Mouse (Mus musculus) hindbrain, embryonic 12.5 days (tissue): ENCODE results near the gene Senp3. TPM values are rescaled to one million over a fixed set of nuclear protein-coding genes. Genes with fewer than 3 reads are reported as not detected.
A peak's percentile ranks its signal among the peaks of the same experiment; 100 is the strongest.
"Not testable (repeated sequence)": the region's sequence is repeated elsewhere in the genome, so short reads cannot be mapped to it uniquely, and the experiment has no call there.

Source experiments
- ATAC-seq: fragments of 200-750 bp; cut with Nextera tagmentation; 2 replicates; pipeline ENCODE4 v1.8.0; 2017; ENCODE audit warnings: moderate TSS enrichment; ENCODE audit not compliant: low FRiP score
- H3K27ac ChIP-seq: fragments of 300-500 bp; sonication (generic); 2 replicates; pipeline ENCODE4 v1.5.1; 2016; ENCODE audit warnings: mild to moderate bottlenecking
- H3K27me3 ChIP-seq: fragments of 300-500 bp; sonication (generic); 2 replicates; pipeline ENCODE4 v1.6.1; 2016; ENCODE audit warnings: mild to moderate bottlenecking
- H3K36me3 ChIP-seq: fragments of 300-500 bp; sonication (generic); 2 replicates; pipeline ENCODE4 v1.6.1; 2016; ENCODE audit warnings: mild to moderate bottlenecking
- H3K4me1 ChIP-seq: fragments of 300-500 bp; sonication (generic); 2 replicates; pipeline ENCODE4 v1.6.1; 2016
- H3K4me2 ChIP-seq: fragments of 300-500 bp; sonication (generic); replicated peaks from 2 replicates; pipeline ENCODE4 v1.6.1; 2016; ENCODE audit warnings: mild to moderate bottlenecking
- H3K4me3 ChIP-seq: fragments of 300-500 bp; sonication (generic); 2 replicates; pipeline ENCODE4 v1.5.1; 2016; ENCODE audit warnings: mild to moderate bottlenecking
- H3K9ac ChIP-seq: fragments of 300-500 bp; sonication (generic); 2 replicates; pipeline ENCODE4 v1.6.1; 2016; ENCODE audit warnings: mild to moderate bottlenecking, moderate library complexity
- H3K9me3 ChIP-seq: fragments of 300-500 bp; sonication (generic); replicated peaks from 2 replicates; pipeline ENCODE4 v1.6.1; 2016; ENCODE audit warnings: mild to moderate bottlenecking
- WGBS: fragments of 180-500 bp; shearing (Covaris S2); methylation state at CpG from one replicate; pipeline ENCODE4 v1.1.7; 2016; 5-methylcytosine and 5-hydroxymethylcytosine counted together
- polyA plus RNA-seq: library from polyadenylated mRNA; unstranded; fragments of >200 nt; fragmentation: Nextera tagmentation; extraction: Ambion mirVana; gene quantifications from 2 replicates; pipeline ENCODE4 v1.2.1, GENCODE M21; 2016

The Senp3 gene
- polyA plus RNA-seq, 1 experiment from 2014 or later, result 105 TPM

GRCm38 (mm10) chr11:69702886-69703285 lies 21.0 kb upstream of the Senp3 start:
- H3K27ac ChIP-seq, ATAC-seq, H3K36me3 ChIP-seq, H3K4me1 ChIP-seq, H3K4me2 ChIP-seq, H3K4me3 ChIP-seq, H3K9me3 ChIP-seq, H3K9ac ChIP-seq, H3K27me3 ChIP-seq: not testable (repeated sequence)
- WGBS, result 91% methylated on average over 10 of the region's 10 CpGs

- Histone ChIP-seq H3K9ac (no peak overlapping the region), H3K4me2 (no peak overlapping the region), H3K4me3 (no peak overlapping the region), H3K9me3 (no peaks in the 10 kb centered on the region), H3K36me3 (no peaks in the 10 kb centered on the region), H3K27ac (no peak overlapping the region), H3K4me1 (peaks cover 13% of the 10 kb centered on the region), H3K27me3 (peaks cover 2% of the 10 kb centered on the region; the same call in 1 of the 2 replicates)
- 86% methylated on average over 1 of the region's 1 CpGs for WGBS
- no peak for ATAC-seq
Measured at GRCm38 (mm10) chr11:69699595-69699994, 17.7 kb upstream of the Senp3 start.

DNA sequence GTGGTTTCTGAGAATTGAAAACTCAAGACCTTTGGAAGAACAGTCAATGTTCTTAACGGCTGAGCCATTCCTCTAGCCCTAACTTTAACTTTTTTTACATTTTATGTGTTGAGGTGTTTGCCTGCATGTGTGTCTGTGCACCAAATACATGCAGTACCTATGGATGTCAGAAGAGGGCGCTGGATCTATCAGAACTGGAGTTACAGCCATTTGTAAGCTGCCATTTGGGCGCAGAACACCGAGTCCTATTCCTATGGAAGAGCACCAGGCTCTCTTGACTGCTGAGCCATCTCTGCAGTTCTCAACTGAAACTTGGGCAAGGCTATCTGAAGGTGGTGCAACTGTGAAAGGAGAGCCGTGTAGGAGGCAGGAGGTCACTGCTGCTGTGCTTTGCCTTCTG lies 16.7 kb upstream of the Senp3 start:
- Histone ChIP-seq H3K36me3 (no peaks in the 10 kb centered on the region), H3K9me3 (no peaks in the 10 kb centered on the region), H3K27ac (no peak overlapping the region), H3K4me3 (no peak overlapping the region), H3K4me2 (no peak overlapping the region), H3K27me3 (peaks cover 2% of the 10 kb centered on the region; the same call in 1 of the 2 replicates), H3K9ac (no peak overlapping the region), H3K4me1 (peaks cover 13% of the 10 kb centered on the region)
- ATAC-seq, result no peak
- WGBS, result 65% methylated on average over 5 of the region's 5 CpGs

- Histone ChIP-seq H3K27ac (no peak overlapping the region), H3K27me3 (peaks cover 7% of the 10 kb centered on the region; the same call in 1 of the 2 replicates)
Measured at GRCm38 (mm10) chr11:69697396-69697795, 15.5 kb upstream of the Senp3 start.

DNA sequence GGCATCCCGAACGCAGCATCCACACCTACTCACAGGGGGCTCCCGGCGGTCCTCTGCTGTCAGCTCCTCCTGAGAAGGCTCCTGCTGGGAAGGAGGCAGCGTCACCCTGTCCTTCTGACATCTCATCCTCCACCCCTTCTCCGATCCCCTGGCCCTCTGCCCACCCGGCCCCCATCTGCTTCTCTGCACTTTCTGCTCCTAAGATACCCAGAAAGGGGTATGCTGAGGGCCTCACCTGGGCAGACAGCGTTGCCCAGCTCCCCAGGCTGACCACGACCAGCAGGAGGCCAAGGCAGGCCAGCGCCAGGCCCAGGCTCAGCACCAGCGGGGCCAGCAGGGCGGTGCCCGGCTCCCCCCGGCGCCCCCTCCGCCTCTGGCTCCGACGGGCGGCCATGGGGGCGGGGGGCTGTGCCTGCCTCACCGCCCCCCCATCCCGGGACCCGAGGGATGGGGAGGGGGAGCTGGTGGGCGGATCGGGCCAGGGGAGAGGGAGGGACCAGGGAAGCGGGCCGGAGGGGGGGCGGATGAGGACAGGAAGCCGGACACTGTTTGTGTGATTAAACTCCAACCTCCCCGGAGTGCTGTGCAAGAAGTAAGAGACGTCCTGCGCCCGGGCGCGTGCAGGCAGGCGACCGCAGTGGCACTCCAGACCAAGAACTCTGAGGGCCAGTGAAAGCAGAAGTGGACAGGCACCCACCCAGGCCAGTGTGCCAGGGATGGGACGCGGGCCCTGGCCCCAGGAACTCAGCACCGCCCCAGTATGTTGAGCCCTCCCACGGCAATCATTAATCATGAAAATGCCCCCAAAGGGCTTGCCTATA lies 13.7 kb upstream of the Senp3 start, which contains the start of the genes Tnfsf12 and Tnfsfm13:
Gene Tnfsf12 (minus strand): TSS at position 489 of the 821 bp plus-strand sequence.
Gene Tnfsfm13 (minus strand): TSS at position 738 of the 821 bp plus-strand sequence.
- 2% methylated on average over 34 of the region's 41 CpGs for WGBS
- H3K27ac ChIP-seq, result peak within 1 kb of the TSS; percentile 40; the same call in 1 of the 2 replicates
- H3K4me2 ChIP-seq, result peak within 1 kb of the TSS; percentile 96
- H3K4me3 ChIP-seq, result peak within 1 kb of the TSS; percentile 49
- ATAC-seq, result peak; percentile 56; the same call in 1 of the 2 replicates
- H3K4me1 ChIP-seq, result peaks cover 13% of the 10 kb centered on the region
- H3K36me3 ChIP-seq, result no peaks in the 10 kb centered on the region
- H3K9ac ChIP-seq, result peak within 1 kb of the TSS; percentile 81
- H3K27me3 ChIP-seq, result peaks cover 7% of the 10 kb centered on the region; the same call in 1 of the 2 replicates
- H3K9me3 ChIP-seq, result no peaks in the 10 kb centered on the region

More at GRCm38 (mm10) chr11:69697396-69697795, 15.5 kb upstream of the Senp3 start:
- Histone ChIP-seq H3K4me3 (no peak overlapping the region), H3K9ac (no peak overlapping the region), H3K9me3 (no peaks in the 10 kb centered on the region), H3K4me1 (peaks cover 13% of the 10 kb centered on the region), H3K4me2 (no peak overlapping the region), H3K36me3 (no peaks in the 10 kb centered on the region)
- WGBS, result 88% methylated on average over 3 of the region's 3 CpGs
- no peak for ATAC-seq

DNA sequence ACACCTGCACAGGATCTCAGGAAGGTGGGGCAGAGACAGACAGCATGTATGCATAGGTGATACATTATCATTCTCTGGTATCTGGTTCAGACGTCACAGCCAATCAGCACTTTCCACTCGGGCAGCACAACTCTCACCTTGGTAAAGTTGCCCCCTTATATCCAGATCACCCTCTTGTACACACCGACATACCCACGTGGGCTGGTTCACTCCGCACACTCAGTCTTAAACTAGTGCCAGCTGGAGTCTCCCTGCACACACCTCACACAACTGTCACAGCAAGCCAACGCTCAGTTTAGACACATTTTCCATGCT lies 13.1 kb upstream of the Senp3 start:
- peak overlapping the region; percentile 81; the same call in 1 of the 2 replicates for H3K9ac ChIP-seq
- H3K27ac ChIP-seq, result 0 out of 2 replicates have a peak overlapping the region, but pooled peaks have one; percentile 40
- WGBS, result 23% methylated on average over 6 of the region's 6 CpGs
- H3K4me2 ChIP-seq, result peak overlapping the region; percentile 96
- H3K27me3 ChIP-seq, result peaks cover 7% of the 10 kb centered on the region; the same call in 1 of the 2 replicates
- ATAC-seq, result no peak
- no peaks in the 10 kb centered on the region for H3K36me3 ChIP-seq
- H3K9me3 ChIP-seq, result no peaks in the 10 kb centered on the region
- peaks cover 13% of the 10 kb centered on the region for H3K4me1 ChIP-seq
- H3K4me3 ChIP-seq, result peak overlapping the region; percentile 49

DNA sequence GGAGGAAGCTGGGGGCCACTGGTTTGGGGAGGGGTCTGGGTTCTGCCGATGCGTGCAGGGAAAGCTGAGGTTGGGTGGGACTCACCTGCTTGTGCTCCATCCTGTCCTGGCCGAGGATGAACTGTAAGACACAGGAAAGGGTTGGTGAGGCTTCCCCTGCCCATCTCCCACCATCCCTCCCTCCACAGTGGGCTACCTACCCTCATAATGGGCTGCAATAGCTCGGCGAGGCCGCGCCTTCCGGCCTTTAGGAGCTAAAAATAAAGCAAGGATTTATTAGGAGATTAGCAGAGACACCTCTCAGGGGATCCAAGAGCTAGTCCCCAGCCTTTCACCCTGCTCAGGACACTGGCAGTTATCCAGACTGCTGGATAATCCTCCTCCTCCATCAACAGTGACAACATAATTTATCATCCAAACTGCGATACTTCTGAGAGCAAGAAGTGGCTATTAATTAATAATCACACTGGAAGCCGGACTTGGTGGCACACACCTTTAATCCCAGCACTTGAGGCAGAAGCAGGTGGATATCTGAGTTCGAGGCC lies 11.6 kb upstream of the Senp3 start:
- no peaks in the 10 kb centered on the region for H3K9me3 ChIP-seq
- WGBS, result 63% methylated on average over 11 of the region's 11 CpGs
- no peak overlapping the region for H3K4me3 ChIP-seq
- no peaks in the 10 kb centered on the region for H3K36me3 ChIP-seq
- no peak overlapping the region for H3K27ac ChIP-seq
- no peak for ATAC-seq
- H3K4me1 ChIP-seq, result peaks cover 13% of the 10 kb centered on the region
- H3K9ac ChIP-seq, result no peak overlapping the region
- H3K27me3 ChIP-seq, result peaks cover 7% of the 10 kb centered on the region; the same call in 1 of the 2 replicates
- H3K4me2 ChIP-seq, result no peak overlapping the region

DNA sequence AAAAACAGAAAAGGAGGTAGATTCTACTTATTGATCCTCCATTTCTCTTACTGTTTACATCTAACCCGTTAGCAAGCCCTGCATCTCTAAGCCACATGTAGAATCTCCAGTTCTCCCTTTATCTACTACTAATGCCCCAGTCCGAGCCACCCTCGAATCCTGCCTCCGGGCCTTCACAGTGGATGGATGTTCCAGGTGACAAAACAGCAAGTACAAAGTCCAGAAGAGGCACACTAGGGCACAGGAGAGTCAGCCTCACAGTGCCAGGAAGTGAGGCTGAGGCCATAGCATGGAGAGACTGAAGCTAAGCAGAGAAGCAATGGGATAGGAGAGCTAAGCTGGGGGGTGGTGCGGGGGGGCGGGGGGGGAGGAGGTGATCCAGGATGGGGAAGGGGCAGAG lies 11.0 kb upstream of the Senp3 start:
- no peaks in the 10 kb centered on the region for H3K36me3 ChIP-seq
- no peak overlapping the region for H3K4me3 ChIP-seq
- no peak overlapping the region for H3K9ac ChIP-seq
- no peak overlapping the region for H3K4me2 ChIP-seq
- H3K27me3 ChIP-seq, result peaks cover 7% of the 10 kb centered on the region; the same call in 1 of the 2 replicates
- 90% methylated on average over 5 of the region's 6 CpGs for WGBS
- peaks cover 13% of the 10 kb centered on the region for H3K4me1 ChIP-seq
- H3K9me3 ChIP-seq, result no peaks in the 10 kb centered on the region
- H3K27ac ChIP-seq, result no peak overlapping the region
- no peak for ATAC-seq

- no peak overlapping the region for H3K27ac ChIP-seq
- ATAC-seq, result no peak
- no peak overlapping the region for H3K4me2 ChIP-seq
- no peaks in the 10 kb centered on the region for H3K9me3 ChIP-seq
- peaks cover 7% of the 10 kb centered on the region; the same call in 1 of the 2 replicates for H3K27me3 ChIP-seq
- no peak overlapping the region for H3K4me3 ChIP-seq
- no peaks in the 10 kb centered on the region for H3K36me3 ChIP-seq
- peaks cover 13% of the 10 kb centered on the region for H3K4me1 ChIP-seq
- no peak overlapping the region for H3K9ac ChIP-seq
- WGBS, result 81% methylated on average over 9 of the region's 9 CpGs
Measured at GRCm38 (mm10) chr11:69692196-69692811, 10.4 kb upstream of the Senp3 start.

GRCm38 (mm10) chr11:69689891-69690290 lies 8.0 kb upstream of the Senp3 start:
- no peak overlapping the region for H3K4me3 ChIP-seq
- no peaks in the 10 kb centered on the region for H3K36me3 ChIP-seq
- WGBS, result 92% methylated on average over 1 of the region's 1 CpGs
- ATAC-seq, result no peak
- no peak overlapping the region for H3K4me2 ChIP-seq
- peaks cover 7% of the 10 kb centered on the region; the same call in 1 of the 2 replicates for H3K27me3 ChIP-seq
- H3K27ac ChIP-seq, result no peak overlapping the region
- H3K4me1 ChIP-seq, result peaks cover 7% of the 10 kb centered on the region
- no peaks in the 10 kb centered on the region for H3K9me3 ChIP-seq
- no peak overlapping the region; the same call in 1 of the 2 replicates for H3K9ac ChIP-seq

DNA sequence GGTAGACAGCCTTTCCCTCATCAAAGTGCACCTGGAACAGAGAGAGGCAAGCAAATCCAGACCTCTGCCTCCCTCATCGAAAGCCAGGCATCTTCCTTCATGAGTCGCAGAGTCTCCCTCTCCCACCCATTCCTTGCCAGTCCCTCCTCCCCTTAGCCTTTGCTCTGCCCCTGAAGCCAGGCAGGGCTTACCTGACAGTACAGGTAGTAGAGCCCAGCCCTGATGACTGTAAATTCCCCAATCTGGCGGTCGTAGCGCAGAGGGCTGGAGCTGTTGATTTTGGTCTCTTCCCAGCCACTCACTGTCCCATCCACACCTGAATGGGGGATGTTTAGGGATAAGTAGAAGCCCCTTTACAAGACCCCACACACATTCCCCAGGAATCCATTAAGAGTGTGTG lies 5.2 kb upstream of the Senp3 start:
- Histone ChIP-seq H3K9ac (no peak overlapping the region), H3K36me3 (no peaks in the 10 kb centered on the region), H3K9me3 (no peaks in the 10 kb centered on the region), H3K4me3 (no peak overlapping the region), H3K27ac (no peak overlapping the region), H3K27me3 (peaks cover 4% of the 10 kb centered on the region), H3K4me1 (peaks cover 9% of the 10 kb centered on the region; the same call in 1 of the 2 replicates), H3K4me2 (no peak overlapping the region)
- no peak for ATAC-seq
- WGBS, result 63% methylated on average over 5 of the region's 5 CpGs

DNA sequence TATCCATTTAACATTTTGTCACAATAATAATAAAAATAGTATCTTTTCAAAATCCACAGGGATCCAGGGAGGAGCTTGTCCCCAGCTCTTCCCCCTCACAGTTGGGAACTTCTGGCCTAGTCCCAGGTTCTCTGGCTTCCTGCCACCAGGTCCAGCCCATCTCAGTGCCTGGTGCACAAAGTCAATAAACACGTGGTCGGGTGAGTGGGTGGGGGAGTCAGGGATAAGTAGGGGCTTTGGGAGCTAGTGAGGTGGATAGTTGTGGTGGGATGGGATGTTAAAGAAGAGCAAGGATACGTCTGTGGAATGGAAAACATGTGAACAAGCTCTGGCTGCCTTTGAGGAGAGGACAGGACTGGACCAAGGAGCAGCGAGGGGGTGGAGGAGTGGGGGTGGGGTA lies 4.5 kb upstream of the Senp3 start:
- peaks cover 4% of the 10 kb centered on the region for H3K27me3 ChIP-seq
- H3K9me3 ChIP-seq, result no peaks in the 10 kb centered on the region
- no peak for ATAC-seq
- H3K4me1 ChIP-seq, result peaks cover 9% of the 10 kb centered on the region; the same call in 1 of the 2 replicates
- WGBS, result 18% methylated on average over 4 of the region's 4 CpGs
- no peaks in the 10 kb centered on the region for H3K36me3 ChIP-seq
- H3K9ac ChIP-seq, result no peak overlapping the region
- H3K4me2 ChIP-seq, result no peak overlapping the region
- no peak overlapping the region for H3K4me3 ChIP-seq
- no peak overlapping the region for H3K27ac ChIP-seq
